Mouse (Mus musculus) cerebellum, adult 2 months (tissue): ENCODE measurements around the gene Clec16a.

Experiments
- CTCF ChIP-seq: fragments of 200-500 bp; IDR thresholded peaks from 2 replicates; pipeline ENCODE4 v1.5.1; 2011; ENCODE audit warnings: low read depth, mild to moderate bottlenecking, control low read depth, low read length, moderate library complexity, borderline replicate concordance; ENCODE audit not compliant: insufficient read depth
- POLR2A ChIP-seq: fragments of 200-500 bp; IDR thresholded peaks from 2 replicates; pipeline ENCODE4 v1.6.1; 2011; ENCODE audit warnings: low read length, control low read depth, borderline replicate concordance; ENCODE audit not compliant: insufficient read depth

DNA sequence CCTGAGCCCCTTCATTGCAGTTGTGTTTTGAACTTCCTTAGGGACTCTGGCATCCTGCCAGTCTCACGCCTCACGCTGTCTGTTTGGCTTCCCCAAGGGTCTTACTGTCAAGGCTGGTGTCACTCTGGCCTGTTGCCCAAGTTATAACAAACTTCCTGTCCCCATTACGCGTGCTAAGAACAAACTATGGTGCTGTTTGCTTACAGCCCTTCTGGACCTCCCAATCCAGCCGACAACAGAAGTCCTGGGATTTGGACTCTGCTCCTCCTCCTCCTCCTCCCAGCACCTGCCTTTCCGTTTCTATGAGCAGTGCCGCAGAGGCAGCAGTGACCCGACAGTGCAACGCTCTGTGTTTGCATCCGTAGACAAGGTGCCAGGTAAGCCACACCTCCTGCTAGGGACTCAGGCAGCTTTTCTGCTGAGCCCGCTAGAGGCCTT lies 149.3 kb downstream of the Clec16a start:
- TF ChIP-seq CTCF (no peak), POLR2A (no peak)
